Mouse (Mus musculus): ENCODE results near the gene Cdc16. TPM values are rescaled to one million over a fixed set of nuclear protein-coding genes. Genes with fewer than 3 reads are reported as not detected.

The Cdc16 gene
- polyA plus RNA-seq, 1 experiment from 2014 or later, result 40.8 TPM

DNA sequence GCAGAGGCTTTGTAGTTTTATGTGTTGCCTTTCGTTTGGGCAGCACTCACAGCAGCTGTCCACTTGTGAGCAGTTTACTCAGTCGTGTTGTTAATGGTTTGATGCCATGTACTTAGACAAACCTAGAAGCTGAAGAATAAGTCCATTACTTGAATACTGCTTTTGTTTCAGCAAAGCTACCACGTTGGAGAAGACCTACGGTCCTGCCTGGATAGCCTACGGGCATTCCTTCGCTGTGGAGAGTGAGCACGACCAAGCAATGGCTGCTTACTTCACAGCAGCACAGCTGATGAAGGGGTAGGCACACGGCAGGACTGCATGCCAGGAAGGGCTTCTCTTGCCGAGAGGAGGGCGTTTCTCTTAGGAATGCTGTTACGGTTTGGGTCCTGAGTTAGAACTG, 11.7 kb downstream of the Cdc16 start:
- Histone ChIP-seq H3K27me3 (replicated peaks; ENCODE audit: control insufficient read depth, insufficient read depth, low read length) (no peaks in the 10 kb centered on the region), H3K4me3 (ENCODE audit: low read depth, low read length) (no peak overlapping the region), H3K9me3 (ENCODE audit: control insufficient read depth) (no peaks in the 10 kb centered on the region), H3K9ac (ENCODE audit: low read depth, low read length) (no peak overlapping the region), H3K27ac (ENCODE audit: low read depth, low read length) (no peak overlapping the region), H3K36me3 (ENCODE audit: control insufficient read depth, insufficient read depth) (peaks cover 90% of the 10 kb centered on the region), H3K4me1 (replicated peaks; ENCODE audit: control insufficient read depth, insufficient read depth, low read length) (no peaks in the 10 kb centered on the region), H3K4me2 (replicated peaks; ENCODE audit: low read depth) (no peak overlapping the region)
- ATAC-seq, result no peak
- 86% methylated on average over 11 of the region's 11 CpGs for WGBS
- TF ChIP-seq CTCF (IDR thresholded peaks at IDR 0.05; ENCODE audit: low read depth), result no peak

DNA sequence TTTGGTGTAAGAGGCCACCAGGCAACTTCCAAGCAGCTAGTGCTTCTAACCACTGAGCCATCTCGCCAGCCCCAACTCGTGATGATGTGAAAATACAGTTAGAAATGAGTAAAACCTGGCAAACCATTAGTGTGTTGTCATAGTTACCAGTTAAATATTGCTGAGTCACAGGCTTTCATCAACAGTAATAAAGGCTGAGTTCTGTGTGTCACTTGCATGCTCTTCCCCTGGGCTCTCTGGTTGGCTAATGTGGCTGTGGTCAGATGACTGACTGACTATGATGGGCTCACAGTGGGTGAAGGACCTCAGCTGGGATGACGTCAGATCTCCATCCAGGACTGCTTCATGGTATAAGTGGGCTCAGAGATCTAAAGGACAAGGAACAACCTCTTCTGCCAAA, 23.1 kb downstream of the Cdc16 start:
- no peaks in the 10 kb centered on the region for H3K4me1 ChIP-seq (replicated peaks; ENCODE audit: control insufficient read depth, insufficient read depth, low read length)
- no peak overlapping the region for H3K4me2 ChIP-seq (replicated peaks; ENCODE audit: low read depth)
- no peak for ATAC-seq
- WGBS, result 82% methylated on average over 3 of the region's 3 CpGs
- H3K36me3 ChIP-seq (ENCODE audit: control insufficient read depth, insufficient read depth), result peaks cover 57% of the 10 kb centered on the region
- H3K27me3 ChIP-seq (replicated peaks; ENCODE audit: control insufficient read depth, insufficient read depth, low read length), result no peaks in the 10 kb centered on the region
- H3K27ac ChIP-seq (ENCODE audit: low read depth, low read length), result no peak overlapping the region
- H3K9me3 ChIP-seq (ENCODE audit: control insufficient read depth), result no peaks in the 10 kb centered on the region
- no peak for TF ChIP-seq CTCF (IDR thresholded peaks at IDR 0.05; ENCODE audit: low read depth)
- H3K4me3 ChIP-seq (ENCODE audit: low read depth, low read length), result no peak overlapping the region
- no peak overlapping the region for H3K9ac ChIP-seq (ENCODE audit: low read depth, low read length)

- peak within 1 kb of the TSS; percentile 77 for H3K4me3 ChIP-seq (ENCODE audit: low read depth, low read length)
- ATAC-seq, result peak; percentile 96
- H3K9ac ChIP-seq (ENCODE audit: low read depth, low read length), result peak within 1 kb of the TSS; percentile 90
- H3K36me3 ChIP-seq (ENCODE audit: control insufficient read depth, insufficient read depth), result peaks cover 33% of the 10 kb centered on the region
- H3K4me1 ChIP-seq (replicated peaks; ENCODE audit: control insufficient read depth, insufficient read depth, low read length), result no peaks in the 10 kb centered on the region
- no peaks in the 10 kb centered on the region for H3K27me3 ChIP-seq (replicated peaks; ENCODE audit: control insufficient read depth, insufficient read depth, low read length)
- peak within 1 kb of the TSS; percentile 97 for H3K27ac ChIP-seq (ENCODE audit: low read depth, low read length)
- peak; percentile 90 for TF ChIP-seq CTCF (IDR thresholded peaks at IDR 0.05; ENCODE audit: low read depth)
- no peaks in the 10 kb centered on the region for H3K9me3 ChIP-seq (ENCODE audit: control insufficient read depth)
- WGBS, result 0% methylated on average over 39 of the region's 47 CpGs
- peak within 1 kb of the TSS; percentile 79 for H3K4me2 ChIP-seq (replicated peaks; ENCODE audit: low read depth)
These were observed 27.8 kb downstream of the Cdc16 start, which contains the start of gene Upf3a for GRCm38 (mm10) chr8:13785250-13785763. Gene Upf3a (plus strand): TSS chr8:13785615.

DNA sequence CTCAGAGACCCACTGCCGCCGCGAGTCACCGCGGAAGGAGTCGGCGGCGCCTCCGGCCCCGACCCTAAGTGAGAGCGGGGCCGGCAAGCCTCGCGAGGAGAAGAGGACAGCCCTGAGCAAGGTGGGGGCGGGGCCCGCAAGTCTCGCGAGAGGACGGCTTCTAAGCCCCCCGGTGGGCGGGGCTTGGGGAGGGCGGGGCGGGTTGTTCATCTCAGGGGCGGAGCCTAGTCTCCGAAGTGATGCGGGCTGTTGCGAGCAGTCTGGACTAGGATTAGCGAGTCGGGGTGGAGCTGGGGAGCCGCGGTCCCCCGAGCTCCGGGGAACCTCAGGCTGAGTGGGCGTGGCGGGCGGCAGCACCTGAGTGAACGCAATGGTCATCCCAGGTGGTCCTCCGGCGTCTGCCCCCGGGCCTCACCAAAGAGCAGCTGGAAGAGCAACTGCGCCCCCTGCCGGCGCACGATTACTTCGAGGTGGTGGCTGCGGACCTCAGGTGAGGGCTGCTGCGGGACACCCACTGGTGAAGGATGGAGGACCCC, 28.4 kb downstream of the Cdc16 start:
- Histone ChIP-seq H3K27me3 (replicated peaks; ENCODE audit: control insufficient read depth, insufficient read depth, low read length) (no peaks in the 10 kb centered on the region), H3K4me2 (replicated peaks; ENCODE audit: low read depth) (peak overlapping the region; percentile 79), H3K4me3 (ENCODE audit: low read depth, low read length) (peak overlapping the region; percentile 77), H3K27ac (ENCODE audit: low read depth, low read length) (peak overlapping the region; percentile 97), H3K4me1 (replicated peaks; ENCODE audit: control insufficient read depth, insufficient read depth, low read length) (no peaks in the 10 kb centered on the region), H3K36me3 (ENCODE audit: control insufficient read depth, insufficient read depth) (peaks cover 27% of the 10 kb centered on the region), H3K9ac (ENCODE audit: low read depth, low read length) (peak overlapping the region; percentile 90), H3K9me3 (ENCODE audit: control insufficient read depth) (no peaks in the 10 kb centered on the region)
- peak; percentile 95 for TF ChIP-seq CTCF (IDR thresholded peaks at IDR 0.05; ENCODE audit: low read depth)
- under 1% methylated on average over 46 of the region's 47 CpGs for WGBS
- ATAC-seq, result peak; percentile 98

DNA sequence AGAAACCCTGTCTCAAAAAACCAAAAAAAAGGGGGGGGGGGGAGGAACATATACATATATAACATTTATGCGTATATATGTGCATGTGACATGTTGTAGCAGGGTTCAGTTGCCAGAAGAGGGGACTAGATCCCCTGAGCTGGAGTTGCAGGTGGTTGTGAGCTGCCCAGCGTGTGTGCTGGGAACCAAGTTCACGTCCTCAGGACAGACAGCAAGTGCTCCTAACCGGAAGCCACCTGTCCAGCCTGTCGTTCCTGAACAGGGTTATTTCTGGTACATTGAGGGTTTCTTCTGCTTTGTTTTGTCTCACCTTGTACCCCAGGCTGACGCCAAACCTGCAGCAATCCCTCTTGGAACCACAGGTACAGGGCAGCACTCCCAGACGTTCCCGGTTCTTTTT, 32.1 kb downstream of the Cdc16 start:
- Histone ChIP-seq H3K4me2 (replicated peaks; ENCODE audit: low read depth) (no peak overlapping the region), H3K27ac (ENCODE audit: low read depth, low read length) (no peak overlapping the region), H3K9me3 (ENCODE audit: control insufficient read depth) (no peaks in the 10 kb centered on the region), H3K36me3 (ENCODE audit: control insufficient read depth, insufficient read depth) (peaks cover 24% of the 10 kb centered on the region), H3K9ac (ENCODE audit: low read depth, low read length) (no peak overlapping the region), H3K27me3 (replicated peaks; ENCODE audit: control insufficient read depth, insufficient read depth, low read length) (no peaks in the 10 kb centered on the region), H3K4me3 (ENCODE audit: low read depth, low read length) (no peak overlapping the region), H3K4me1 (replicated peaks; ENCODE audit: control insufficient read depth, insufficient read depth, low read length) (0 out of 2 replicates have a peak, but pooled peaks cover 2% of the 10 kb centered on the region)
- no peak for ATAC-seq
- TF ChIP-seq CTCF (IDR thresholded peaks at IDR 0.05; ENCODE audit: low read depth), result no peak
- WGBS, result 99% methylated on average over 8 of the region's 8 CpGs

- H3K9me3 ChIP-seq (ENCODE audit: control insufficient read depth), result no peaks in the 10 kb centered on the region
- peak; percentile 78 for ATAC-seq
- H3K4me2 ChIP-seq (replicated peaks; ENCODE audit: low read depth), result peak overlapping the region; percentile 30
- no peaks in the 10 kb centered on the region for H3K27me3 ChIP-seq (replicated peaks; ENCODE audit: control insufficient read depth, insufficient read depth, low read length)
- H3K4me1 ChIP-seq (replicated peaks; ENCODE audit: control insufficient read depth, insufficient read depth, low read length), result 0 out of 2 replicates have a peak, but pooled peaks cover 2% of the 10 kb centered on the region
- 57% methylated on average over 8 of the region's 8 CpGs for WGBS
- no peak overlapping the region for H3K9ac ChIP-seq (ENCODE audit: low read depth, low read length)
- no peak overlapping the region for H3K4me3 ChIP-seq (ENCODE audit: low read depth, low read length)
- TF ChIP-seq CTCF (IDR thresholded peaks at IDR 0.05; ENCODE audit: low read depth), result no peak
- no peak overlapping the region for H3K27ac ChIP-seq (ENCODE audit: low read depth, low read length)
- H3K36me3 ChIP-seq (ENCODE audit: control insufficient read depth, insufficient read depth), result peaks cover 51% of the 10 kb centered on the region
These were observed 35.7 kb downstream of the Cdc16 start for GRCm38 (mm10) chr8:13793097-13793745.

Data from intestine, postnatal 0 days (tissue).